Mouse (Mus musculus): Measurements from ENCODE around the gene Tmem136. TPM values are rescaled to one million over a fixed set of nuclear protein-coding genes. Genes with fewer than 3 reads are reported as not detected.

Tmem136 gene
- 4.7 and 5.5 TPM in 2 replicates for polyA plus RNA-seq (2014; fragmentation: Nextera tagmentation; extraction: Ambion mirVana)

DNA sequence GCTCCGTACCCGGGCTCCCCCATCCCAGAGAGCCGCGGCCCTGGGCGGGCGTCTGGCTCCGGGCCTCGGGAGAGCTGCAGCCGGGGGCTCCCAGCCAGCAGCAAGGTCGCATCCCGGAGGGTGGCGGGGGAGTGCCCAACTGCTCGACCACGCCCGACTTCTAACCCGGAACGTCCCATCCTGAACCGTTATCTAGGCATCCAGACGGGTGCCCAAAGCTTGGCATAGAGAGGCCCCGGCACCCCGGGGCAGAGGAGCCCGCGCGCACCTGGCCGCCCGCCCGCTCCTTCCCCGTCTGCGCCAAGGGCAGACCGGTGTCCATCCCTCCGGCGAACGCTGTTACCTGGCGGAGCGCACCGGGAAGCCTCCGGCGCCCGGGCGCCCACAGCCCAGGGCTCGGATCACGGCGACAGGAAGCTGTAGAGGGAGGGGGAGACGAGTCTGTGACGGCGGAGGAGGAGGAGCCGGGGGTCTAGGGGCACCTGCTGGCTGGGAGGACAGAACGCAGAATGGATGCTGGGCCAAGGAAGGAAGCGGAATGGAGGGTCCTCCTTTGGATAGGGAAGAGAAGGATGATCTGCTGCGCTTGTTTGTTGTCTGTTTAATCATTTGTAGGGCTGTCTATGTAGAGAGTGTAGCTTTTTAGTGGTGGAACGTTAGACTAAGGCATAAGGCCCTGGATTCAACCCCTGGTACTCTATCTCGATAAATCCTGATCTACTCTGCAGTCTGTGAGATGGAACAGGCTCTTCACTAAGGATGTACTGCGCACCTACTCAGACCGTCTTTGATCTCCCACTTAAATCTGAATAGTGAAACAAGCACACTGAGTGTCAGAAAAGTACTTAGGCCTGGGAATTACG, at the start of gene Tmem136:
Tmem136 (minus strand) TSS at position 437 of the 863 bp plus-strand sequence.
- Histone ChIP-seq H3K9ac (replicated peaks; ENCODE audit: low read depth, low read length) (peak within 1 kb of the TSS; percentile 54), H3K4me2 (replicated peaks; ENCODE audit: low read depth, low read length) (peak within 1 kb of the TSS; percentile 55), H3K36me3 (ENCODE audit: control insufficient read depth, insufficient read depth, low read length) (peaks cover 2% of the 10 kb centered on the region), H3K9me3 (ENCODE audit: control insufficient read depth, low read depth, low read length) (no peaks in the 10 kb centered on the region), H3K4me3 (ENCODE audit: low read depth, low read length) (peak within 1 kb of the TSS; percentile 62), H3K4me1 (ENCODE audit: control insufficient read depth, insufficient read depth, low read length) (peaks cover 10% of the 10 kb centered on the region), H3K27ac (ENCODE audit: low read length) (no peak within 1 kb of the TSS), H3K27me3 (ENCODE audit: control insufficient read depth, insufficient read depth, low read length) (no peaks in the 10 kb centered on the region)
- ATAC-seq (ENCODE audit: insufficient number of reproducible peaks, insufficient read depth, low FRiP score, low read depth): peak; percentile 81; the same call in 1 of the 2 replicates
- WGBS: 4% methylated on average over 55 of the region's 55 CpGs

DNA sequence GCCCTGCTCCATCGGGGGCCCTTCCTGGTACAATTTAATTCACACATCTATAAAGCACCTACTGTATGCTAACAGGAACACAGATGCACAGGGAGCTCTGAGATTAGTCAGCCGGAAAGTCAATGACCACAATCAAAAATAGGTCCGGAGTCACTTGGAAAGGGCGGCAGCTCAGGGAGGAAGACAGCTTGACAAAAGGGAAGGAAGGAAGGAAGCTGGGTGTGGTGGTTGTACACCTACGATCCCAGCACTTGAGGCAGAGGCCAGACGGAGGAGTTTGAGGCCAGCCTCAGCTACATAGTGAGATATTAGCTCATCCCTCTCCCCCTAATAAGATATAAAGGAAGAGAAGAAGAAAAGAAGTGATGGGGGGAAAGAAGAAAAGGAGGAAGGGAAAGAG, 39.6 kb upstream of the Tmem136 start:
- H3K9me3 ChIP-seq (ENCODE audit: control insufficient read depth, low read depth, low read length): no peaks in the 10 kb centered on the region
- WGBS: 76% methylated on average over 6 of the region's 6 CpGs
- no peak overlapping the region for H3K4me3 ChIP-seq (ENCODE audit: low read depth, low read length)
- H3K9ac ChIP-seq (replicated peaks; ENCODE audit: low read depth, low read length): no peak overlapping the region
- H3K27ac ChIP-seq (ENCODE audit: low read length): no peak overlapping the region
- no peaks in the 10 kb centered on the region for H3K4me1 ChIP-seq (ENCODE audit: control insufficient read depth, insufficient read depth, low read length)
- no peaks in the 10 kb centered on the region for H3K36me3 ChIP-seq (ENCODE audit: control insufficient read depth, insufficient read depth, low read length)
- no peak overlapping the region for H3K4me2 ChIP-seq (replicated peaks; ENCODE audit: low read depth, low read length)
- H3K27me3 ChIP-seq (ENCODE audit: control insufficient read depth, insufficient read depth, low read length): no peaks in the 10 kb centered on the region
- no peak for ATAC-seq (ENCODE audit: insufficient number of reproducible peaks, insufficient read depth, low FRiP score, low read depth)

DNA sequence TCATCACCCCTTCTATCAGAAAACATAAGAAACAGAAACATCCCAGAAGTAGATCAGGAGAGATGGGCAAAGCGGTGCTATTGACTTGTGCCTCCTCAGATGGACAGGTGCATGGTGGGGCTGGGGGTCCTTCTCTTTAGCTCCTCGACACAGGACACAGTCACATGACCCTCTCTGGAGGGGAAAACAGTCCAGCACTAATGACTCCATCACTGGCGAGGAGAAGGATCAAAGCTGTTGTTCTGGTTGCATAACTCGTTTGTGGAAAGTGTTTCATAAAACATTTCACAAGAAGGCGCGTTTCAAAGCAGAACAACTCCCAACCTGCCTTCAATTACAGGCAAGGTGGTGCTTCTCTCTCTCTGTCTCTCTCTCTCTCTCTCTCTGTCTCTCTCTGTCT, 35.4 kb upstream of the Tmem136 start:
- Histone ChIP-seq H3K9ac (replicated peaks; ENCODE audit: low read depth, low read length) (no peak overlapping the region), H3K4me2 (replicated peaks; ENCODE audit: low read depth, low read length) (no peak overlapping the region), H3K4me3 (ENCODE audit: low read depth, low read length) (no peak overlapping the region), H3K36me3 (ENCODE audit: control insufficient read depth, insufficient read depth, low read length) (no peaks in the 10 kb centered on the region), H3K9me3 (ENCODE audit: control insufficient read depth, low read depth, low read length) (no peaks in the 10 kb centered on the region), H3K4me1 (ENCODE audit: control insufficient read depth, insufficient read depth, low read length) (peaks cover 6% of the 10 kb centered on the region; the same call in 1 of the 2 replicates), H3K27me3 (ENCODE audit: control insufficient read depth, insufficient read depth, low read length) (no peaks in the 10 kb centered on the region), H3K27ac (ENCODE audit: low read length) (no peak overlapping the region)
- WGBS: 75% methylated on average over 6 of the region's 6 CpGs
- no peak for ATAC-seq (ENCODE audit: insufficient number of reproducible peaks, insufficient read depth, low FRiP score, low read depth)

DNA sequence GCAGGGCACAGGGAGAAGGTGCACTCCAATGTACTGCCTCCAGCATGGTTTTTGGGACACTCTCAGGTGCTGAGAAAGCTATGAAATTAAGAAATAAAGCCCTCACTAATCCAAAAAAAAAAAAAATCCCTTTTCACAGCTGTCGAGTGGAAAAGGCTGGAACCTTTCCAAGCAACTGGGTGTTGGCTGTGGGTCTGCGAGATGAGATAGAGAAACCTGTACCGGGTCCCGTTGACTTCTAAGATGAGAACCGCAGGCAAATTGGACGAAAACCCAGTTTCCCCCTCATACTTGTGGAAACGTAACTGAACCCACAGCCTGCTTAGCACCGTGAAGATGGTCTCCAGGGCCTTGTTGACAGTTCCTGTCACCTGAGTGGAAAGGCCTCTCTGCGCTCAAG, 34.6 kb upstream of the Tmem136 start:
- no peak overlapping the region for H3K4me3 ChIP-seq (ENCODE audit: low read depth, low read length)
- H3K36me3 ChIP-seq (ENCODE audit: control insufficient read depth, insufficient read depth, low read length): no peaks in the 10 kb centered on the region
- no peak overlapping the region for H3K27ac ChIP-seq (ENCODE audit: low read length)
- no peaks in the 10 kb centered on the region for H3K9me3 ChIP-seq (ENCODE audit: control insufficient read depth, low read depth, low read length)
- WGBS: 63% methylated on average over 9 of the region's 9 CpGs
- no peak overlapping the region for H3K4me2 ChIP-seq (replicated peaks; ENCODE audit: low read depth, low read length)
- no peaks in the 10 kb centered on the region for H3K27me3 ChIP-seq (ENCODE audit: control insufficient read depth, insufficient read depth, low read length)
- ATAC-seq (ENCODE audit: insufficient number of reproducible peaks, insufficient read depth, low FRiP score, low read depth): no peak
- H3K4me1 ChIP-seq (ENCODE audit: control insufficient read depth, insufficient read depth, low read length): peaks cover 6% of the 10 kb centered on the region; the same call in 1 of the 2 replicates
- no peak overlapping the region for H3K9ac ChIP-seq (replicated peaks; ENCODE audit: low read depth, low read length)

GRCm38 (mm10) chr9:43150075-43150474, 33.7 kb upstream of the Tmem136 start:
- 30% methylated on average over 10 of the region's 10 CpGs for WGBS
- no peak overlapping the region for H3K27ac ChIP-seq (ENCODE audit: low read length)
- no peaks in the 10 kb centered on the region for H3K36me3 ChIP-seq (ENCODE audit: control insufficient read depth, insufficient read depth, low read length)
- no peak overlapping the region for H3K9ac ChIP-seq (replicated peaks; ENCODE audit: low read depth, low read length)
- no peaks in the 10 kb centered on the region for H3K9me3 ChIP-seq (ENCODE audit: control insufficient read depth, low read depth, low read length)
- no peak overlapping the region for H3K4me3 ChIP-seq (ENCODE audit: low read depth, low read length)
- H3K4me1 ChIP-seq (ENCODE audit: control insufficient read depth, insufficient read depth, low read length): peaks cover 6% of the 10 kb centered on the region; the same call in 1 of the 2 replicates
- no peaks in the 10 kb centered on the region for H3K27me3 ChIP-seq (ENCODE audit: control insufficient read depth, insufficient read depth, low read length)
- ATAC-seq (ENCODE audit: insufficient number of reproducible peaks, insufficient read depth, low FRiP score, low read depth): no peak
- H3K4me2 ChIP-seq (replicated peaks; ENCODE audit: low read depth, low read length): peak overlapping the region; percentile 18; the same call in 1 of the 2 replicates

- Histone ChIP-seq H3K36me3 (ENCODE audit: control insufficient read depth, insufficient read depth, low read length) (no peaks in the 10 kb centered on the region), H3K9me3 (ENCODE audit: control insufficient read depth, low read depth, low read length) (no peaks in the 10 kb centered on the region), H3K27ac (ENCODE audit: low read length) (no peak overlapping the region), H3K4me2 (replicated peaks; ENCODE audit: low read depth, low read length) (no peak overlapping the region), H3K4me3 (ENCODE audit: low read depth, low read length) (no peak overlapping the region), H3K4me1 (ENCODE audit: control insufficient read depth, insufficient read depth, low read length) (peaks cover 6% of the 10 kb centered on the region; the same call in 1 of the 2 replicates), H3K9ac (replicated peaks; ENCODE audit: low read depth, low read length) (no peak overlapping the region), H3K27me3 (ENCODE audit: control insufficient read depth, insufficient read depth, low read length) (no peaks in the 10 kb centered on the region)
- WGBS: 82% methylated on average over 3 of the region's 3 CpGs
- no peak for ATAC-seq (ENCODE audit: insufficient number of reproducible peaks, insufficient read depth, low FRiP score, low read depth)
Observed at GRCm38 (mm10) chr9:43149498-43149897, 33.1 kb upstream of the Tmem136 start.

- H3K4me2 ChIP-seq (replicated peaks; ENCODE audit: low read depth, low read length): no peak overlapping the region
- no peaks in the 10 kb centered on the region for H3K27me3 ChIP-seq (ENCODE audit: control insufficient read depth, insufficient read depth, low read length)
- H3K4me3 ChIP-seq (ENCODE audit: low read depth, low read length): no peak overlapping the region
- H3K36me3 ChIP-seq (ENCODE audit: control insufficient read depth, insufficient read depth, low read length): no peaks in the 10 kb centered on the region
- H3K9ac ChIP-seq (replicated peaks; ENCODE audit: low read depth, low read length): no peak overlapping the region
- H3K9me3 ChIP-seq (ENCODE audit: control insufficient read depth, low read depth, low read length): no peaks in the 10 kb centered on the region
- 83% methylated on average over 4 of the region's 4 CpGs for WGBS
- peaks cover 2% of the 10 kb centered on the region; the same call in 1 of the 2 replicates for H3K4me1 ChIP-seq (ENCODE audit: control insufficient read depth, insufficient read depth, low read length)
- H3K27ac ChIP-seq (ENCODE audit: low read length): no peak overlapping the region
- no peak for ATAC-seq (ENCODE audit: insufficient number of reproducible peaks, insufficient read depth, low FRiP score, low read depth)
Observed at GRCm38 (mm10) chr9:43145196-43145595, 28.8 kb upstream of the Tmem136 start.

- no peak for ATAC-seq (ENCODE audit: insufficient number of reproducible peaks, insufficient read depth, low FRiP score, low read depth)
- Histone ChIP-seq H3K4me1 (ENCODE audit: control insufficient read depth, insufficient read depth, low read length) (no peaks in the 10 kb centered on the region), H3K27me3 (ENCODE audit: control insufficient read depth, insufficient read depth, low read length) (no peaks in the 10 kb centered on the region), H3K36me3 (ENCODE audit: control insufficient read depth, insufficient read depth, low read length) (no peaks in the 10 kb centered on the region), H3K4me2 (replicated peaks; ENCODE audit: low read depth, low read length) (no peak overlapping the region), H3K27ac (ENCODE audit: low read length) (no peak overlapping the region), H3K4me3 (ENCODE audit: low read depth, low read length) (no peak overlapping the region), H3K9me3 (ENCODE audit: control insufficient read depth, low read depth, low read length) (no peaks in the 10 kb centered on the region), H3K9ac (replicated peaks; ENCODE audit: low read depth, low read length) (no peak overlapping the region)
- 68% methylated on average over 12 of the region's 12 CpGs for WGBS
Observed at GRCm38 (mm10) chr9:43144206-43144810, 27.9 kb upstream of the Tmem136 start.

Data from stomach, embryonic 14.5 days (tissue).